8 mouse cellular contexts compared by ENCODE assay signal in genomic region chr15:66442333-66442732, GRCm38 (mm10). TPM values are rescaled to one million over a fixed set of nuclear protein-coding genes. Genes with fewer than 3 reads are reported as not detected.
A peak's percentile ranks its signal among the peaks of the same experiment; 100 is the strongest.
DNase-seq lines count a peak whose midpoint lies in the region; ATAC-seq lines count a peak whose summit lies in the region.

No protein-coding gene starts in this region.

- H3K27ac ChIP-seq in liver, embryonic 12.5 days: no peak overlapping the region
- H3K27ac ChIP-seq in hindbrain, embryonic 15.5 days (replicated peaks): no peak overlapping the region
- no peak overlapping the region for H3K27ac ChIP-seq in neural tube, embryonic 15.5 days (replicated peaks)

- WGBS in liver, embryonic 12.5 days (ENCODE audit: insufficient replicate concordance): 35% methylated on average over 3 of the region's 3 CpGs
- WGBS in hindbrain, embryonic 15.5 days: 29% methylated on average over 3 of the region's 3 CpGs
- 35% methylated on average over 3 of the region's 3 CpGs for WGBS in neural tube, embryonic 15.5 days

- H3K27me3 ChIP-seq in liver, embryonic 12.5 days (replicated peaks): no peaks in the 10 kb centered on the region
- no peaks in the 10 kb centered on the region for H3K27me3 ChIP-seq in hindbrain, embryonic 15.5 days
- H3K27me3 ChIP-seq in neural tube, embryonic 15.5 days (replicated peaks): no peaks in the 10 kb centered on the region

- no peak overlapping the region for H3K4me2 ChIP-seq in liver, embryonic 12.5 days
- no peak overlapping the region for H3K4me2 ChIP-seq in hindbrain, embryonic 15.5 days
- H3K4me2 ChIP-seq in neural tube, embryonic 15.5 days: no peak overlapping the region

- no peaks in the 10 kb centered on the region for H3K9me3 ChIP-seq in liver, embryonic 12.5 days (replicated peaks)
- no peaks in the 10 kb centered on the region for H3K9me3 ChIP-seq in hindbrain, embryonic 15.5 days
- no peaks in the 10 kb centered on the region for H3K9me3 ChIP-seq in neural tube, embryonic 15.5 days (replicated peaks)

- no peak for ATAC-seq in liver, embryonic 12.5 days
- peak; percentile 66 for ATAC-seq in hindbrain, embryonic 15.5 days (ENCODE audit: low FRiP score, low read depth)
- ATAC-seq in neural tube, embryonic 15.5 days (ENCODE audit: low FRiP score): peak; percentile 79

- H3K4me3 ChIP-seq in liver, embryonic 12.5 days: no peak overlapping the region
- no peak overlapping the region for H3K4me3 ChIP-seq in hindbrain, embryonic 15.5 days
- H3K4me3 ChIP-seq in neural tube, embryonic 15.5 days (replicated peaks): no peak overlapping the region

- no peaks in the 10 kb centered on the region for H3K4me1 ChIP-seq in liver, embryonic 12.5 days
- no peaks in the 10 kb centered on the region for H3K4me1 ChIP-seq in hindbrain, embryonic 15.5 days (replicated peaks)
- H3K4me1 ChIP-seq in neural tube, embryonic 15.5 days: peaks cover 2% of the 10 kb centered on the region; the same call in 1 of the 2 replicates

- H3K9ac ChIP-seq in liver, embryonic 12.5 days: no peak overlapping the region
- H3K9ac ChIP-seq in hindbrain, embryonic 15.5 days: no peak overlapping the region
- H3K9ac ChIP-seq in neural tube, embryonic 15.5 days (replicated peaks): no peak overlapping the region

- intact Hi-C loops in left cerebral cortex, postnatal 36 days (cut with DNase I): loop anchor here (2.0 to 5.0 kb wide), 4 partner anchors 146 to 410 kb away; no protein-coding TSS in a partner anchor

- DNase-seq in liver (peak; percentile 5), adipocyte (ENCODE audit: low spot score) (peak; percentile 25)
- DNase-seq in embryo, embryonic 10.5 days (ENCODE audit: low spot score): peak; percentile 63
- peak; percentile 52 to 60 for DNase-seq in left cerebral cortex, postnatal 36 days (ENCODE audit: low spot score in 2 of 2)
- no peak for DNase-seq in urinary bladder, postnatal 4 days (ENCODE audit: low spot score in 2 of 2)

- H3K36me3 ChIP-seq in liver, embryonic 12.5 days: no peaks in the 10 kb centered on the region
- no peaks in the 10 kb centered on the region for H3K36me3 ChIP-seq in hindbrain, embryonic 15.5 days
- no peaks in the 10 kb centered on the region for H3K36me3 ChIP-seq in neural tube, embryonic 15.5 days

RNA-seq across cellular contexts. Expression of gene Lrrc6, which starts 58.4 kb away (rescaled TPM):
- polyA plus RNA-seq in liver, embryonic 12.5 days (2016; fragmentation: Nextera tagmentation; extraction: Ambion mirVana): not detected in 2 replicates
- polyA plus RNA-seq in hindbrain, embryonic 15.5 days (2015; fragmentation: Nextera tagmentation; extraction: Ambion mirVana): 1.5 and 1.6 TPM in 2 replicates
- total RNA-seq in left cerebral cortex, postnatal 36 days (2021): 1 to 10 TPM; 5.8 to 6.6 TPM
- 1.4 and 1.7 TPM in 2 replicates for polyA plus RNA-seq in neural tube, embryonic 15.5 days (2015; fragmentation: Nextera tagmentation; extraction: Ambion mirVana)

Comparison
In these comparisons a context has a peak if more than half of its experiments do, and no peak if none do; other contexts are left out.
1. DNase-seq: peak in liver (single experiment), adipocyte (single experiment), embryo, embryonic 10.5 days (single experiment) and left cerebral cortex, postnatal 36 days (2 of 2); none in urinary bladder, postnatal 4 days (0 of 2).